Mouse (Mus musculus) midbrain, postnatal 0 days (tissue): ENCODE measurements at regions not wholly inside any gene's neighbourhood (a gene's known extent, or its start where the extent isn't known, plus 50 kb on each side); places are given as distances from the start of the nearest gene placed in this dataset.
"Not testable (repeated sequence)": the region's sequence is repeated elsewhere in the genome, so short reads cannot be mapped to it uniquely, and the experiment has no call there.

Experiments used
- ATAC-seq: fragments of 200-750 bp; cut with Nextera tagmentation; 2 replicates; pipeline ENCODE4 v1.8.0; 2017; ENCODE audit warnings: moderate number of reproducible peaks, mild to moderate bottlenecking, moderate TSS enrichment, moderate library complexity; ENCODE audit not compliant: low FRiP score
- DNase-seq: peaks from one replicate; pipeline ENCODE4 v3.0.0-alpha.2; 2015; ENCODE audit warnings: low spot score
- H3K27ac ChIP-seq: fragments of 300-500 bp; sonication (generic); 2 replicates; pipeline ENCODE4 v1.5.1; 2014; ENCODE audit warnings: low read depth, mild to moderate bottlenecking, low read length, mixed read lengths
- H3K27me3 ChIP-seq: fragments of 300-500 bp; sonication (generic); 2 replicates; pipeline ENCODE4 v1.6.1; 2014; ENCODE audit warnings: low read length, control low read depth, mixed read lengths; ENCODE audit not compliant: insufficient read depth
- H3K36me3 ChIP-seq: fragments of 300-500 bp; sonication (generic); 2 replicates; pipeline ENCODE4 v1.6.1; 2014; ENCODE audit warnings: low read length, control low read depth, mixed read lengths; ENCODE audit not compliant: insufficient read depth
- H3K4me1 ChIP-seq: fragments of 300-500 bp; sonication (generic); 2 replicates; pipeline ENCODE4 v1.6.1; 2014; ENCODE audit warnings: mild to moderate bottlenecking, control low read depth, antibody characterized with exemption, low read length, mixed read lengths; ENCODE audit not compliant: insufficient read depth
- H3K4me2 ChIP-seq: fragments of 300-500 bp; sonication (generic); 2 replicates; pipeline ENCODE4 v1.6.1; 2014; ENCODE audit warnings: low read depth, mild to moderate bottlenecking, low read length, mixed read lengths; ENCODE audit not compliant: poor library complexity, severe bottlenecking
- H3K4me3 ChIP-seq: fragments of 300-500 bp; sonication (generic); 2 replicates; pipeline ENCODE4 v1.5.1; 2014; ENCODE audit warnings: low read depth, mild to moderate bottlenecking, low read length, moderate library complexity
- H3K9ac ChIP-seq: fragments of 300-500 bp; sonication (generic); replicated peaks from 2 replicates; pipeline ENCODE4 v1.6.1; 2014; ENCODE audit warnings: mild to moderate bottlenecking, low read length, moderate library complexity, mixed read lengths; ENCODE audit not compliant: poor library complexity, severe bottlenecking
- H3K9me3 ChIP-seq: fragments of 300-500 bp; sonication (generic); 2 replicates; pipeline ENCODE4 v1.6.1; 2016; ENCODE audit warnings: low read length, control low read depth
- CTCF ChIP-seq: IDR thresholded peaks from 2 replicates; pipeline ENCODE4 v1.5.1; 2016; ENCODE audit warnings: antibody characterized with exemption, mild to moderate bottlenecking
- WGBS: fragments of 180-500 bp; shearing (Covaris S2); extraction: QIAGEN DNeasy Blood & Tissue Kit; methylation state at CpG from one replicate; pipeline ENCODE4 v1.1.7; 2014; 5-methylcytosine and 5-hydroxymethylcytosine counted together

DNA sequence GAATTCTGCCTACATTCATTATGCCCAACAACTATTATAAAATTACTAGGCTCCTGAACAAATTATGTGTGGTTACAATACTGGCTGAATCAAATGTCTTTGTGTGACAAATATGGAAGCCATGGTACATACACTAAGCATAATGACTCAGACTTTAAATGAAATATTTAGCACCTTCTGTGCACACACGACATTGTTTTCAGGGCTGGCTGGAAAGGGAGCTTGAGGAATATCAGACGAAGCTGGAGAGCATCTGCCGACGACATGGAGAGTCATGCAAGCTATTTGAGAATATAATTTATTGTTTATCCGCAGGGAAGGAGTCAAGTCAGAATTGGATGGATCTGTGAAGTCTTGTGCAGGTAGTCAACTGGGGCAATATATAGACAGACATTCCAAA is 955.4 kb upstream of the Gm10801 start:
- WGBS = 82% methylated on average over 5 of the region's 5 CpGs

DNA sequence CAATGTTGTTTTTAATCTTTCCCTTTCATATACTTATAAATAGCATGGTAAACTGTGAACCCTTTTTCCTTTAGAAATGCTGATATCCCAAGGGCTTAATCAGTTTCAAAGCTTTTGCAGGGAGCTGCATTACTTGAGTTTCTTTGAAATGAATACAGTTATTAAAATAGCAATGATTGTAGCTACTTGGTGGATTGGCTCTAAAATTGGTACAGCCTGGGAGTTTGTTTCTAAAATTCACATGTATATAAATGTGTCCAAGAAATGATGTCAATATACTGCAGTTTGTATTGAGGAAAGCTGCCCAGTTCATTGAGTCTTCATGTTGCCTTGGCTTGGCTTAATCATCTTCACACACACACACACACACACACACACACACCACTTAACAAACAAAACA is 954.8 kb upstream of the Gm10801 start:
- no peak for DNase-seq
- Histone ChIP-seq H3K9ac (no peak overlapping the region), H3K4me1 (no peaks in the 10 kb centered on the region), H3K9me3 (no peaks in the 10 kb centered on the region), H3K36me3 (no peaks in the 10 kb centered on the region), H3K4me2 (no peak overlapping the region), H3K4me3 (no peak overlapping the region), H3K27ac (no peak overlapping the region), H3K27me3 (no peaks in the 10 kb centered on the region)
- no peak for TF ChIP-seq CTCF
- no peak for ATAC-seq

More for the DNA sequence above, 955.4 kb upstream of the Gm10801 start:
- TF ChIP-seq CTCF = no peak
- H3K4me2 ChIP-seq = no peak overlapping the region
- no peaks in the 10 kb centered on the region for H3K4me1 ChIP-seq
- no peak overlapping the region for H3K9ac ChIP-seq
- no peaks in the 10 kb centered on the region for H3K27me3 ChIP-seq
- H3K4me3 ChIP-seq = no peak overlapping the region
- no peak overlapping the region for H3K27ac ChIP-seq
- H3K9me3 ChIP-seq = no peaks in the 10 kb centered on the region
- ATAC-seq (no peak), DNase-seq (no peak)
- H3K36me3 ChIP-seq = no peaks in the 10 kb centered on the region

GRCm38 (mm10) chr2:97707741-97708140 is 954.3 kb upstream of the Gm10801 start:
- Histone ChIP-seq H3K4me3 (no peak overlapping the region), H3K9ac (no peak overlapping the region), H3K27ac (no peak overlapping the region), H3K9me3 (no peaks in the 10 kb centered on the region), H3K27me3 (no peaks in the 10 kb centered on the region), H3K36me3 (no peaks in the 10 kb centered on the region), H3K4me2 (no peak overlapping the region), H3K4me1 (no peaks in the 10 kb centered on the region)
- DNase-seq (no peak), ATAC-seq (no peak)
- TF ChIP-seq CTCF = no peak
- 36% methylated on average over 3 of the region's 3 CpGs for WGBS

DNA sequence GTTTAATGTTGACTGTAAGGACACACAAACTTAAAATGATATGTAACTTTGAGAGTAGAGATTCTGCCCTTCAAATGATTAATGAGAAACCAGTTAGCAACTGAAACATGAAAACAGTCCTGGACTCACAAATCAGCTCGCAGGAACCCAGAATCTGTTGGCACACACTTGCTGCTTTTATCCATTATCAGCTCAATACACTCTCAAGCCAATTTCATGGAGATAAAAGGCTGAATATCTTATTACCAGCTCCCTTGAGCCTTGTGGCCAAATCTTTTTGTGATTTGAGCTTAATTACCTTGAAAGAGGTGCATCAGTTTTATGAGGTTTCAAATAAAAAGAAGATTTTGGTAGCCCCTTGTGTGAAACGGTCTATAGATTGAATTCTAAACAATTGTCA is 936.9 kb upstream of the Gm10801 start:
- Histone ChIP-seq H3K9me3 (no peaks in the 10 kb centered on the region), H3K27me3 (no peaks in the 10 kb centered on the region), H3K4me3 (no peak overlapping the region), H3K9ac (no peak overlapping the region), H3K36me3 (no peaks in the 10 kb centered on the region), H3K4me1 (no peaks in the 10 kb centered on the region), H3K4me2 (no peak overlapping the region), H3K27ac (no peak overlapping the region)
- ATAC-seq (no peak), DNase-seq (peak; percentile 9)
- TF ChIP-seq CTCF = no peak
- WGBS = 12% methylated on average over 2 of the region's 2 CpGs

DNA sequence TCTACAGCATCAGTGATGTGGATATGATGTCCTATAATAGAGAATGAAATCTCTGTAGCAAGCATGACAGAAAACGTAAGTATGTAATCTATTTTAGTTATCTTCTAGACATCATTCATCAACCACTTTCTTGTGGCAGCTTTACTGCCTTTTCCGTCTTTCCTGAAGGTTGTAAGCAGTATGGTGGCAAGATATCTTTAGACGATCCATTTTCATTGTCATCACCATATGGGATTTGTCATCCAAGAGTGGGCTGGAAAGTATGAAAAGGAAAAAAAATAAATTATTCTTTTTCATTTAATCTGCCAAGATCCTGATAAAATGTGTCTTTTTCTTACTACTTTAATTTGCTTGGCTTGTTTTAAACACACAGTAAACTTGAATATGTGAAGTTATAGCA is 893.2 kb upstream of the Gm10801 start:
- no peak for DNase-seq
- TF ChIP-seq CTCF = no peak
- Histone ChIP-seq H3K4me2 (no peak overlapping the region), H3K27ac (no peak overlapping the region), H3K4me1 (no peaks in the 10 kb centered on the region), H3K36me3 (no peaks in the 10 kb centered on the region), H3K4me3 (no peak overlapping the region), H3K27me3 (no peaks in the 10 kb centered on the region), H3K9ac (no peak overlapping the region), H3K9me3 (no peaks in the 10 kb centered on the region)
- WGBS = 85% methylated on average over 3 of the region's 3 CpGs
- ATAC-seq = no peak

DNA sequence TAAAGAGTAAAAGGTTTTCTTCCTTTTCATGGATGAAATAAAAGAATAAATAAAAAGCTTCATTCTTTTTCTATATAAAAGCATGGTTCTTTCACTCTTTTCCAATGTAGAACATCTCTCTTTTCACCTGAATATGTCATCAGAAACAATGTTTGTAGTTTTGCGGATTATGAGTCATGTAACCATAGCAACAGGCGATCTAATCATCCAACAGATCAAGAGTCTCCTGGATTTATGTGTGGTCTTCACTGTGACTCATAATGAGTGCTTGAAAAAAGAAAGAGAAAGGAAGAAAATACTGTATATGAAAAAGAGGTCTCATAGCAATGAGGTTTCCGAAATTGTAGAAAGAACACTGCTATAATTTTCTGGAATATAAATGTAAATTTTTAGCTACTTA is 884.1 kb upstream of the Gm10801 start:
- H3K9me3 ChIP-seq = no peaks in the 10 kb centered on the region
- 87% methylated on average over 3 of the region's 3 CpGs for WGBS
- no peaks in the 10 kb centered on the region for H3K36me3 ChIP-seq
- H3K9ac ChIP-seq = no peak overlapping the region
- H3K4me3 ChIP-seq = no peak overlapping the region
- ATAC-seq (no peak), DNase-seq (no peak)
- no peak overlapping the region for H3K4me2 ChIP-seq
- no peaks in the 10 kb centered on the region for H3K4me1 ChIP-seq
- H3K27me3 ChIP-seq = no peaks in the 10 kb centered on the region
- no peak for TF ChIP-seq CTCF
- no peak overlapping the region for H3K27ac ChIP-seq

- not testable (repeated sequence) for H3K4me3 ChIP-seq, DNase-seq
- 84% methylated on average over 3 of the region's 3 CpGs for WGBS
These were observed 882.0 kb upstream of the Gm10801 start for GRCm38 (mm10) chr2:97780001-97780400.

More at GRCm38 (mm10) chr2:97780001-97780400, 882.0 kb upstream of the Gm10801 start:
- H3K4me2 ChIP-seq, ATAC-seq, H3K4me1 ChIP-seq, H3K36me3 ChIP-seq, H3K9me3 ChIP-seq, H3K9ac ChIP-seq, H3K27ac ChIP-seq, H3K27me3 ChIP-seq: not testable (repeated sequence)
